21 mouse cellular contexts compared by ENCODE assay signal in genomic region chr6:144281661-144282060, GRCm38 (mm10).
DNase-seq lines count a peak whose midpoint lies in the region; ATAC-seq and TF ChIP-seq lines count a peak whose summit lies in the region.
"Had no signal": no experiment of that assay in that cellular context is flagged by ENCODE, and none has a peak within 500 bp of the region (broad histone marks: within the 10 kb centered on the region; RNA-seq: fewer than 3 reads in every experiment).

No protein-coding gene starts in this region.

- intact Hi-C loops in heart, postnatal 36 days (cut with DNase I) = no loop called here

- H3K4me1 ChIP-seq in kidney, postnatal 0 days (replicated peaks; ENCODE audit: insufficient read depth, low read length) = no peaks in the 10 kb centered on the region
- H3K4me1 ChIP-seq: embryonic facial prominence, embryonic 15.5 days; heart, embryonic 10.5 days had no signal

- H3K27me3 ChIP-seq in kidney, postnatal 0 days (ENCODE audit: insufficient read depth, low read length) = no peaks in the 10 kb centered on the region
- H3K27me3 ChIP-seq: CH12.LX; embryonic facial prominence, embryonic 15.5 days had no signal

- H3K4me3 ChIP-seq in kidney, postnatal 0 days (replicated peaks; ENCODE audit: low read depth, low read length) = no peak overlapping the region
- H3K4me3 ChIP-seq: embryonic facial prominence, embryonic 15.5 days; erythroblast, embryonic 14.5 days; forebrain, embryonic 10.5 days; gastrocnemius, adult 2 months; heart, embryonic 10.5 days had no signal

- H3K4me2 ChIP-seq in kidney, postnatal 0 days (ENCODE audit: low read length) = no peak overlapping the region
- H3K4me2 ChIP-seq: embryonic facial prominence, embryonic 15.5 days; hindbrain, embryonic 14.5 days had no signal

- ATAC-seq in kidney, postnatal 0 days (replicated peaks; ENCODE audit: low FRiP score, low read depth) = no peak
- ATAC-seq: forebrain, embryonic 14.5 days had no signal

- DNase-seq in kidney, postnatal 0 days (ENCODE audit: low spot score) = no peak
- no peak for DNase-seq in kidney, adult 18-20 months
- peak; percentile 33 for DNase-seq in testis, postnatal 14 days (ENCODE audit: low spot score)
- no peak for DNase-seq in testis, postnatal 10 days (ENCODE audit: low spot score)
- peak; percentile 46 for DNase-seq in NIH3T3 (ENCODE audit: low read depth)
- DNase-seq in heart, postnatal 36 days = no peak
- DNase-seq in thymus, postnatal 36 days = no peak
- DNase-seq: adrenal gland, postnatal 25 days; cerebellum, adult 2 months; embryo, embryonic 11 days; gastrocnemius, adult 2 months; gastrocnemius, postnatal 25 days; heart, postnatal 10 days; kidney, adult 11 months had no signal

- H3K36me3 ChIP-seq in kidney, postnatal 0 days (ENCODE audit: insufficient read depth, low read length) = no peaks in the 10 kb centered on the region
- H3K36me3 ChIP-seq: embryonic facial prominence, embryonic 15.5 days; forebrain, embryonic 10.5 days; heart, embryonic 10.5 days had no signal

- TF ChIP-seq CTCF in kidney, postnatal 0 days (IDR thresholded peaks at IDR 0.05; ENCODE audit: low read depth) = peak; percentile 22

- 97% methylated on average over 3 of the region's 3 CpGs for WGBS in kidney, postnatal 0 days

- no peaks in the 10 kb centered on the region for H3K9me3 ChIP-seq in kidney, postnatal 0 days (replicated peaks; ENCODE audit: low read length)
- H3K9me3 ChIP-seq: embryonic facial prominence, embryonic 15.5 days; heart, embryonic 10.5 days had no signal

- H3K9ac ChIP-seq in kidney, postnatal 0 days (ENCODE audit: low read depth, low read length) = no peak overlapping the region
- H3K9ac ChIP-seq: embryonic facial prominence, embryonic 15.5 days; hindbrain, embryonic 14.5 days had no signal

- no peak overlapping the region for H3K27ac ChIP-seq in kidney, postnatal 0 days
- H3K27ac ChIP-seq: embryonic facial prominence, embryonic 15.5 days; forebrain, embryonic 10.5 days; gastrocnemius, adult 2 months; heart, embryonic 10.5 days; hindbrain, embryonic 14.5 days had no signal

Comparison
In these comparisons a context has a peak if more than half of its experiments do, and no peak if none do; other contexts are left out.
1. DNase-seq: peak in testis, postnatal 14 days (single experiment) and NIH3T3 (single experiment); none in kidney, postnatal 0 days (single experiment), kidney, adult 18-20 months (single experiment), testis, postnatal 10 days (single experiment), heart, postnatal 36 days (0 of 2) and thymus, postnatal 36 days (0 of 2).